Mouse (Mus musculus) heart, postnatal 25 days (tissue): ENCODE data around the gene Mad2l2. TPM values are rescaled to one million over a fixed set of nuclear protein-coding genes. Genes with fewer than 3 reads are reported as not detected.
A peak's percentile ranks its signal among the peaks of the same experiment; 100 is the strongest.

ENCODE experiments used
- DNase-seq: peaks from one replicate; pipeline ENCODE4 v3.0.0; 2022; ENCODE audit warnings: low spot score
- intact Hi-C: fragments of 180-260 bp; cut with DNase I; formaldehyde crosslinking; loops from one replicate; pipeline ENCODE4 v1.15.1; 2025
- total RNA-seq, 2 experiments: library from RNA; stranded (reverse); gene quantifications; 2 replicates each; pipeline ENCODE4 v1.2.3; 2021

Mad2l2 gene
- total RNA-seq, 2 experiments from 2014 or later, result 11.9 to 12.8 TPM

- intact Hi-C loops, result loop anchor here (2.0 kb wide), 1 partner anchor 15 kb away; no protein-coding TSS in a partner anchor
These were observed 9.5 kb downstream of the Mad2l2 start for GRCm38 (mm10) chr4:148139767-148140097.

GRCm38 (mm10) chr4:148140098-148141011, 10.2 kb downstream of the Mad2l2 start:
- intact Hi-C loops, result loop anchor here (2.0 kb wide), 1 partner anchor 14 kb away; no protein-coding TSS in a partner anchor
- peak; percentile 87 for DNase-seq

More at GRCm38 (mm10) chr4:148139767-148140097, 9.5 kb downstream of the Mad2l2 start:
- DNase-seq, result no peak

GRCm38 (mm10) chr4:148143721-148144120, 13.5 kb downstream of the Mad2l2 start:
- DNase-seq, result no peak
- intact Hi-C loops, result no loop called here

GRCm38 (mm10) chr4:148147714-148148113, 17.5 kb downstream of the Mad2l2 start:
- no peak for DNase-seq
- intact Hi-C loops, result no loop called here

DNA sequence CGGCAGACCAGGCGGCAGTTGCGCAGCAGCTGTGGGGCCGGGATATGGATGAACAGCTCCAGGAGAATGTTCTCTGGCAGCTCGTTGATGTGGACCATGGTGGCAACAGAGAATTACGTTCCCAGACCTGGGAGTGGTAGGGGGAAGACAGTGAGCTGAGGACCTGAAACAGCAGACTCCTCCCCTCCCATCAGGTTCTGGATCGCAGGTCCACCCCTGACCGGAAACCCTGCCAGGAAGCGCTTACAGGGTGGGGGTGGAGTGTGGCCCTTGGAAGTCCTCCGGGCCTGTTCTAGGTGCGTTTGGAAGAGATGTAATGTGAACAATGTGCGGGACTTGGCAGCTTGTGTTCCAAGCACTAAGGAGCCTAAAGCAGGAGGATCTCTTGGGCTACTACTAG, 19.4 kb downstream of the Mad2l2 start:
- intact Hi-C loops, result no loop called here
- no peak for DNase-seq

DNA sequence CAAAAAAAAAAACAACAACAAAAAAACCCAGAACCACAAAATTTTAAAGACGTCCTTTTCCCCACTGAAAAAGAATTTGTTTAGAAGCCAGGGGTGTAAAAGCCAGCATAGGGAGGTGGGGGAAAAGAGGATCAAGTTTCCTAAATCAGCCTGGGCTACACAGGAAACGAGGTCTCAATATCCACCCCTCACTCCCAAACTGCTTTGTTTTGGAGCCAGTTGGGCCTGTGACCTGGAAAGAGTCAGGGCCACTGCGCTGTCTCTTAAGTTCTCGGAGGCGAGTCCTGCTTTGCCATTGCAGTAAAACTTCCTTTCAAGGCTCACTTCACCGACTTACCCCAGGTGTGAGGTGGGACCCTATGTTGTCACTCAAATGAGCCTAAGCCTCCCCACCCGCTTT, 20.1 kb downstream of the Mad2l2 start:
- DNase-seq, result no peak
- intact Hi-C loops, result loop anchor here (10.0 kb wide), 1 partner anchor 205 kb away; the partner anchor contains the start of gene 2510039O18Rik

DNA sequence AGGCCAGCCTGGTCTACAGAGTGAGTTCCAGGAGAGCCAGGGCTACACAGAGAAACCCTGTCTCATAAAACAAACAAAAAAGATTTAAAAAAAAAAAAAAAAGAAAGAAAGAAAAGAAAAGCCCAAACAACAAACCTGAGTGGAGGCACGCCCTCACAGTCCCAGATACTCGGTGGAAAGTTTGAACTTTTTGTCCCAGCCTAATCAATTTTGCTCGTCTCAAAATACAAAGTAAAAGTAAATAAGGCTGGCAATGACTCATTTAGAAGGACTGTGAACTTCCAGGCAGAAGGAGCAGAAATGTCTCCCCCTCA, 20.7 kb downstream of the Mad2l2 start:
- DNase-seq, result no peak
- intact Hi-C loops, result loop anchor here (10.0 kb wide), 1 partner anchor 206 kb away; the partner anchor contains the start of gene 2510039O18Rik

GRCm38 (mm10) chr4:148151267-148152168, 21.3 kb downstream of the Mad2l2 start, which contains the start of gene Fbxo6:
TSS of gene Fbxo6 (minus strand) at chr4:148152140.
- intact Hi-C loops, result loop anchor here (1.0 to 10.0 kb wide), 2 partner anchors 37 to 207 kb away; partner anchors contain the start of gene 2510039O18Rik
- peak; percentile 85 for DNase-seq

GRCm38 (mm10) chr4:148152547-148152946, 22.4 kb downstream of the Mad2l2 start:
- DNase-seq, result no peak
- intact Hi-C loops, result loop anchor here (1.0 to 10.0 kb wide), 2 partner anchors 38 to 208 kb away; partner anchors contain the start of gene 2510039O18Rik

DNA sequence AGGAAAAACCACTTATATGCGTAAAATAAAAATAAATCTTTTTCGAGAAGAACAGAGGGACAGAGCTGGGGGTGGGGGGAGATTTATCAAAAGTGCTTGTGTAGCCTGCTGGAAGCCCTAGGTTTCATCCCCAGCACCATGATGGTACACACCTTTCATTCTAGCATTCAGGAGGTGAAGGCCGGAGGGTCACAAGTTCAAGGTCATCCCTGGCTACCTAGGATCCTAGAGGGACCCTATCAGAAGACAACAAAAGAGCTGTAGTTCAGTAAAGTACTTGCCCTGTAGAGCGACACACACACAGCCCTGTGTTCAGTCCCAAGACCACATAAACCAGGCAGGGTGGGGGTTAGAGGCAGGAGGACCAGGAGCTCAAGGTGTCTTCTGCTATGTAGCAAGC, 23.8 kb downstream of the Mad2l2 start:
- no peak for DNase-seq
- intact Hi-C loops, result loop anchor here (2.0 to 10.0 kb wide), 2 partner anchors 13 to 209 kb away; partner anchors contain the start of gene 2510039O18Rik

- intact Hi-C loops, result loop anchor here (2.0 to 10.0 kb wide), 2 partner anchors 14 to 210 kb away; partner anchors contain the start of gene 2510039O18Rik
- DNase-seq, result no peak
These were observed 24.8 kb downstream of the Mad2l2 start for GRCm38 (mm10) chr4:148154982-148155381.

DNA sequence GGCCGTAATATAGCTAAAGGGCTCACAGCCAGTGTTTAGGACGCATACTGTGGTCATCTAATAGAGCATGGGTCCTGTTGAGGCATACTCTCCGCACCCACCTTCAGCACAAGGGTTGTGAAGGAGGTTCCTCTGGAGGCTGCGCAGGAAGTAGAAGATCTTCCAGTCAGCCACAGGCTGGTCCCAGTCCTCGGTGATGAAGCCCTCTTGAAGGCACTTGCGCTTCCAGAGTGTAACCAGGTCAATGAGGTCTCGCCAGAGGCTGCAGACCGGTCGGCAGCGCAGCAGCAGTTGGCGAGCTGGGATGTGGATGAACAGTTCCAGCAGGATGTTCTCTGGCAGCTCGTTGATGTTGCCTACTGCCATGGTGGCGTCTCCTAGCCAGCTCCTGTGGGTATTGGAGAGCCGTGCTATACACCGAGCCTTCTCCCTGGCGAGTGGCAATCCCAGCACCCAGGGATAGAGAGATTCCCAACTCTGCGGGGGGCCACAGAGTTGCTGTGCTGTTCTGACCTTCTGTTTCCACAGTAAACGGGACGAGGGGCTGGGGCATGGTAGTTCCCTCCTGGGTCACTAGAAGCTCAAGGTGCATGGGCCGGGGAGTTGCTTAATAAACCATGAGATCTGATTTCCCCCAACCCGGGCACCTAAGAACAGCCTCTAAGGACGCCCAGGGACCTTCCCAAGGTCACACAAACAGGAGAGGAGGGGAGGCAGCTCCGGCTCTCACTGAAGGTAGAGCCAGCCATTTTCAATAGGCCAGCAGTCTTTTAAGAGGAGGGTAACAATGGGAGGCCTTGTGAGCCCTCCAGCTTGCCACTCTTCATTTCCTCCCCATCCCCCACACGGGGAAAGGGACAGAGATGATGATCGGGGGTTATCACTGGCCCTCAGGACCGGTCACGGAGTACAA, 28.5 kb downstream of the Mad2l2 start:
- DNase-seq, result no peak
- intact Hi-C loops, result loop anchor here (10.0 kb wide), 1 partner anchor 214 kb away; the partner anchor contains the start of gene 2510039O18Rik

DNA sequence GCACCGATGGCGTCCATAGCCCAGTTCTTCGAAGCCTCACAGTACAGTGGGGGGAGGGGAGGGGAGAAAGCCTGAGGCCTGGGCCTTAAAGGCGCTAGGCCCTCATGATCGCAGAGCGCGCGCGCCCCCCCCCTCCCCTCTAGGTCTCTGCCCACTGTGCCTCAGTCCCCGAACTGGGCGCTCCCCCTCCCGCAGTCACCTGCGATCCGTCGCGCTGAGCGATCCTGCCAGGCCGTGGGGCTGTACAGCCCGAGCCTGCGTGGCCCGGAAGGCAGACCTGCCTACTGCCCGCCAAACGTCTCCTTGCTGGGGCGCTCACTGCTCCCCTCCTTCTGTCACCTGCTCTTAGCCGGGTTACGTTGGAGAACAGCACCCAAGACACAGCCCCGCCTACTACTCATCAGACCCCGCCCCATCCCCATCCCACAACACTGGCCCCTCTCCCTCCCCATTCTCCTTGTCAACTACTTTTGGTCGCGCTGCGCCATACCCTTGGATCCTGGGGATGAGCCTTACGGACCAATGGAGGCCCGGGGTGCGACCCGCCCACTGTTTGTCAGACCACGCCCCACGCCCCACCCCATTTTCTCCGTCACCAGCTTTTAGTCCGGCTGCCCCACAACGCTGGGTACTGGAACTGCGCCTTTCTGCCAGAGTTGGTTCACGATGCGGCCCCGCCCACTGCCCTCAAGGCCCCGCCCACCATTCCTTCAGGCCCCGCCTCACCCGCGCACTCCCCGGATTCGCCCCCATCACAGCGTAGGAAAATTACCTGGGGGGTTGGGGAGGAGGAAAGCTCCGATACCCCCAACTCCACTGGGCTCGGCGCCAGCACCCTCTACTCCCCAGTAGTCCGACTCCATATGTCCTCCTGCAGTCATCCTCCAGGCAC, 29.6 kb downstream of the Mad2l2 start:
- intact Hi-C loops, result loop anchor here (10.0 kb wide), 1 partner anchor 215 kb away; the partner anchor contains the start of gene 2510039O18Rik

DNA sequence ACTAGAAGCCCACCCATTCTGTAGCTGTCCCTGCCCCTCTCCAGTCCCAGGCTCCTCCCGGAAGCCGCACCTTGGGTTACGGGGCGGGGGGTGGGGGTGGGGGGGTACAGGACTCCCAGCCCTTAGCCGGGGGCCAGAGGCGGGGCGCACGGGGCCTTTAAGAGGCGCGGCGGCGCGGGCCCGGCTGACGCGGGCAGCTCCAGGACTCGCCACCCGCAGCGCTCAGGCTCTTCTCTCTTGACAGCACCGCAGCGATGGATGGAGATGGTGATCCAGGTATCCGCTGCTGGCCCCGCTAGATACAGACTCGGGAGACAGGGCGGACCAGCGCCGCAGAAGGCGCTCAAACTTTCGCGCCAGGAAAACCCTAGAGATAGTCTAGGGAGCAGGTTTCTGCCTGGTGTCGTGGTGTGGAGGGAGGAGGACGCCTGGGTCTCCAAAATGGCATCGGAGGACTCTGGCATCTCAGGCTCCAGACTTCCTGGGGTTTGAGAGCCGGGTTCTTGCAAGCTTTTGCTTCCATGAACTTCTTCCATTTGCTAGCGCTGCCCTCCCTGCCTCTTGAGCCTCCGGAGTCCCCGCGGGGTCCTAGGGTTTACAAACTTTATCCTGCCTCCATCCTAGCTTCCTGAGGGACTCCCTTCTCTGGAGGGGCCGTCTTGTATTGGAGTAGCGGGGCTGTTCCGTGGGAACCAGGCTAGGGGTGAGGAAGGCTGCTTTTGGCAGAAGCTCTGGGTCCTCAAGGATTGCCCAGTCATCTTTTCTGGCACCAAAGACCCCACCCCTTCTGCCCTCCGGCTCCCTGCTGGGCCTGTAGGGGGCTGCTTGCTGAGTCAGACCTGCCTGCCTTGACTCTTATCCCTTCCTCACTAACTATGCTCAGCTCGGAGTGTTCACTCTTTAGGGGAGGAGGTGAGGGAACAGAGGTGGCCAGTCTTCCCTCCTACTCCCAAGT, 30.5 kb downstream of the Mad2l2 start, which contains the start of the genes Fbxo44 and Fbxo2:
Gene Fbxo44 (minus strand): TSS at position 47 of the 955 bp plus-strand sequence.
Gene Fbxo2 (plus strand): TSS at position 186 of the 955 bp plus-strand sequence.
- intact Hi-C loops, result no loop called here
- DNase-seq, result no peak

More for the DNA sequence above, 29.6 kb downstream of the Mad2l2 start:
- DNase-seq, result peak; percentile 76

- intact Hi-C loops, result no loop called here
- peak; percentile 44 for DNase-seq
These were observed 33.8 kb downstream of the Mad2l2 start for GRCm38 (mm10) chr4:148164002-148164439.

DNA sequence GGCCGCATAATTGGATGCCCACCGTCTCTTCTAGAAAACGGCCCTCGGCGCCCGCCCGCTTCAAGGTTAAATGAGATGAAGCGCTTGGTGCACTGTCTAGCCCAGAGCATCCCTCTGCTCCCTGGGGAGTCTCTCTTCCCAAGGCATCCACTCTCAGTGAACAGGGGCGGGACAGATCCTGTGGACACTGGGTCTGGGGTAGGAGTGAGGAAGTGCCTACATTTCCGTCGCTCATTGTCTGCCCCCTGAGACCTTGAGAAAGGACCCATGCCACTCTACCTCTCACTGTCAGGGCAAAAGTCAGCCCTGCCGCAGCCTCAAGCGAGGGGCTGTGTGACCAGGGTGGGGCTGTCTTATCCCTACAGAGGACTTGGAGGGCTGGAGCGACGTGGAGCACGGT, 34.3 kb downstream of the Mad2l2 start:
- intact Hi-C loops, result no loop called here
- DNase-seq, result no peak
